Mouse (Mus musculus) CH12.LX (cell line): ENCODE measurements around the gene Slc9a9.

Source experiments
- CTCF ChIP-seq, 2 experiments: IDR thresholded peaks in 1 of 2; conservative IDR thresholded peaks in 1 of 2; 2 replicates each; pipeline ENCODE4 v1.5.1; 2011 to 2012; ENCODE audit warnings: low read depth in 2 of 2, low read length in 2 of 2, improper control_type of control experiment in 1 of 2, inconsistent platforms in 1 of 2, mild to moderate bottlenecking in 1 of 2, moderate library complexity in 1 of 2
- EP300 ChIP-seq: IDR thresholded peaks from 2 replicates; pipeline ENCODE4 v1.6.1; 2011; ENCODE audit warnings: low read length, improper control_type of control experiment
- MXI1 ChIP-seq: IDR thresholded peaks from 2 replicates; pipeline ENCODE4 v1.6.1; 2011; ENCODE audit warnings: mild to moderate bottlenecking, low read depth, low read length, improper control_type of control experiment
- RCOR1 ChIP-seq: conservative IDR thresholded peaks from 2 replicates; pipeline ENCODE4 v1.6.1; 2012; ENCODE audit warnings: low read depth, mild to moderate bottlenecking, inconsistent platforms, low read length, improper control_type of control experiment
- TBP ChIP-seq: conservative IDR thresholded peaks from 2 replicates; pipeline ENCODE4 v1.6.1; 2011; ENCODE audit warnings: low read depth, low read length, improper control_type of control experiment
- ZC3H11A ChIP-seq: IDR thresholded peaks from 2 replicates; pipeline ENCODE4 v1.6.1; 2012; ENCODE audit warnings: low read depth, mild to moderate bottlenecking, inconsistent platforms, low read length, improper control_type of control experiment

DNA sequence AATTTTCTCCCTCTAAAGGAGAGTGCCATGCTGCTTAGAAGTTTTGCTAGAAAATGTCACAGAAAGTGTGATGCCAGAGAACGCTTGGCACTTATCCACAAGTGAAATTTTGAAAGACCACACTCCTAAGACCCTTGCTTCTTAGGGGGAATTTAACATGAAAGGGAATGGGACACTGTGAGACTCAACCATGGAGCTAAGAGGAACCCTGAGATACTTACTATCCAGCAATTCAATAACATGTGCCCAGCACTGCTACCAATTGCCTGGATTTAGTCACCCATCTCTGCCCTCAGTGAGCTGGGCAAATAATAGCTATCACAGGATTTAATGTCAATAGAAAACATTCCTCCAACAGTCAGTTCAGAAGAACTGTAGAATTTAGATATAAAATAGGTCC lies 198.8 kb downstream of the Slc9a9 start:
- TF ChIP-seq ZC3H11A, result no peak
- no peak for TF ChIP-seq TBP
- TF ChIP-seq EP300, result no peak
- TF ChIP-seq RCOR1, result no peak
- TF ChIP-seq CTCF (conservative IDR thresholded peaks at IDR 0.05 in 1 of 2, IDR thresholded peaks at IDR 0.05 in 1 of 2; ENCODE audit: low read depth in 2 of 2, low read length in 2 of 2), result no peak
- no peak for TF ChIP-seq MXI1
